Mouse (Mus musculus): ENCODE measurements around the gene Olfr742.

The Olfr742 gene

DNA sequence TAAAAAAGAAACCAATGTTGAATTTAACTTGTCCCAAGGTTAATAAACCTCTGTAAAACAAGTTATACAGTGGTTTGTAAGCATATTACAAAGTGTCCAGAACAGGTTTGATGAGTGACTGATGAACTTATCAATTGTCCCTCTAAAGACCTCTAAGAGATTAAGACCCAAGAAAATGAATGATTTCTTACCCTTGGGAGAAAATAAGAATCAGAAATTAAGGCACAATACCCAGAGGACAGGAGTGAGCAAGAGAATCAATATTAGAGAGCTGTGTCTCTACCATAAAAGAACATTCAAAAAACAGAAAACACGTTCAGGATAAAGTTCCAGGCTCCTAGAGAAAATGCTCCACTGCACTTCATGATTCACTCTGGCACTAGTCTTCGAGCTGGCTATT is at the start of gene Olfr742:
TSS of gene Olfr742 (plus strand) at position 301 of the 400 bp plus-strand sequence.
- no peak for DNase-seq (ENCODE audit: low read depth)

GRCm38 (mm10) chr14:50472438-50472837 is 31.0 kb upstream of the Olfr742 start, which contains the start of gene Olfr741:
TSS of gene Olfr741 (plus strand) at chr14:50472738.
- DNase-seq (ENCODE audit: low read depth) = no peak

DNA sequence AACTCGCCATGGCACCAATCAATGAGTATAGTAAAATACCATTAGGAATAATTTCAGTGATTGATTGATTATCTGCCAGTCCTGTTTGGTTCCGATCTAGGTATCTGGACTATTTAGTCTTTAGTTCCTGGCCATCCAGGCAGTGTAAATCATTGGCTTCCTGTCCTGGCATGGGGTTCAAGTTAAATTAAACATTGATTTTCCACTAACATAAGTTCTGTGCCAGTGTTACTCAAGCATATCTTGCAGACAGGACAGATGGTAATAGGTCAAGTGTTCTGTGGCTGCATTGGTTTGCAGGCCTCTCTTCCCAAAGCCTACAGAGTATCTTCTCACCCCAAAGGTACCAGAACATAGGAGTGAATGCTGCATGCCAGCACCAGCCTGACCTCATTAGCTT is 25.0 kb upstream of the Olfr742 start:
- no peak for DNase-seq (ENCODE audit: low read depth)

GRCm38 (mm10) chr14:50521539-50521938 is 18.1 kb downstream of the Olfr742 start, which contains the start of gene Olfr743:
TSS of gene Olfr743 (plus strand) at chr14:50521839.
- DNase-seq (ENCODE audit: low read depth) = no peak

- DNase-seq (ENCODE audit: low read depth) = no peak
These were observed 49.3 kb downstream of the Olfr742 start for GRCm38 (mm10) chr14:50552734-50553133.

Measured in fibroblast of lung, adult 2 months (primary cell).